Mouse (Mus musculus) cerebellum, postnatal 14 days (tissue): Measurements from ENCODE around the gene Flrt1.
A peak's percentile ranks its signal among the peaks of the same experiment; 100 is the strongest.
"Not testable (repeated sequence)": the region's sequence is repeated elsewhere in the genome, so short reads cannot be mapped to it uniquely, and the experiment has no call there.

Experiments used
- DNase-seq, 2 experiments: peaks; one replicate each; pipeline ENCODE4 v3.0.0; 2021; ENCODE audit warnings: mixed read lengths in 2 of 2

Flrt1 gene

DNA sequence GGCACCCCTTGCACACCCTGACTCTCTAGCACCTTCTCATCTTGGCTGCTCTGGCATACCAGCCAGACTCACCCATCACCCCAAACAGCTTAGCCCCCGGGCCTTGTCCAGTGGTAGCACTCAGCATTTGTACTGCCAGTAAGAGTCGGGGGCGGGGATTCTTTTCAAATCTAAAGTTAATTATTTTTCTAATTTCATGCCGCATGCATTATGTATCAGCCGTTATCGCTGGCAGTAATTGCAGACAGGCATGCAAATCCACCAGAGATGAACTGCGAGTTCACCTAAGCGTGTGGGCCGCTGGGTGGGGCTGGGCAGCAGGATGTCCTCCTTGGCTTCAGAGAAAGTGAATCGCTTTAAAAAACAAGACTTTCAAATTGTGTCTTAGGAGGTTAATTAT, 3.5 kb downstream of the Flrt1 start:
- no peak for DNase-seq

- no peak for DNase-seq
These were observed 5.8 kb downstream of the Flrt1 start for GRCm38 (mm10) chr19:7099620-7100155.

GRCm38 (mm10) chr19:7092756-7093155, 12.8 kb downstream of the Flrt1 start:
- peak in 1 of 2 experiments; percentile 47 for DNase-seq

GRCm38 (mm10) chr19:7091448-7092050, 14.0 kb downstream of the Flrt1 start:
- no peak for DNase-seq

- DNase-seq: peak; percentile 70 to 78
These were observed 15.0 kb downstream of the Flrt1 start for GRCm38 (mm10) chr19:7090369-7091064.

GRCm38 (mm10) chr19:7089842-7090251, 15.7 kb downstream of the Flrt1 start:
- DNase-seq: no peak

- no peak for DNase-seq
These were observed 16.5 kb downstream of the Flrt1 start for GRCm38 (mm10) chr19:7089050-7089449.

DNA sequence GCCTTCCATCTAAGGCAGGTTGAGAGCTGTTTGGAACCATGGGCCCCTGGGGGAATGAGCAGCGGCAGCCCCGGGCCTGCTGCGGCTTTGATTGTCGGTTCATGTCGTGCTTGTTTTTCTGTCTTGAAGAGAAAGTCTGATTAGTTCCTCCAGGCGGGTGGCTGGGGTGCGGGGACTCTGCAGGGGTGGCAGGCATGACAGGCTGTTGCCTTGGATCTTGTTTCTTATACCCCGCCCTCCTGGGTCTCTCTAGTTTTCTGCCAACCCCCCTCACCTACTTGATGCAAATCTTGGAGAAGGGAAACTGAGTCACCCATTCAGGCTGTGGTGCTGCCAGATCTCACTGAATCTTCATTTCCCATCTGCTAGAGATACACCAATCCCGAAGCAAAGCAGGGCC, 17.0 kb downstream of the Flrt1 start:
- DNase-seq: no peak

GRCm38 (mm10) chr19:7084734-7085133, 20.8 kb downstream of the Flrt1 start:
- no peak for DNase-seq

DNA sequence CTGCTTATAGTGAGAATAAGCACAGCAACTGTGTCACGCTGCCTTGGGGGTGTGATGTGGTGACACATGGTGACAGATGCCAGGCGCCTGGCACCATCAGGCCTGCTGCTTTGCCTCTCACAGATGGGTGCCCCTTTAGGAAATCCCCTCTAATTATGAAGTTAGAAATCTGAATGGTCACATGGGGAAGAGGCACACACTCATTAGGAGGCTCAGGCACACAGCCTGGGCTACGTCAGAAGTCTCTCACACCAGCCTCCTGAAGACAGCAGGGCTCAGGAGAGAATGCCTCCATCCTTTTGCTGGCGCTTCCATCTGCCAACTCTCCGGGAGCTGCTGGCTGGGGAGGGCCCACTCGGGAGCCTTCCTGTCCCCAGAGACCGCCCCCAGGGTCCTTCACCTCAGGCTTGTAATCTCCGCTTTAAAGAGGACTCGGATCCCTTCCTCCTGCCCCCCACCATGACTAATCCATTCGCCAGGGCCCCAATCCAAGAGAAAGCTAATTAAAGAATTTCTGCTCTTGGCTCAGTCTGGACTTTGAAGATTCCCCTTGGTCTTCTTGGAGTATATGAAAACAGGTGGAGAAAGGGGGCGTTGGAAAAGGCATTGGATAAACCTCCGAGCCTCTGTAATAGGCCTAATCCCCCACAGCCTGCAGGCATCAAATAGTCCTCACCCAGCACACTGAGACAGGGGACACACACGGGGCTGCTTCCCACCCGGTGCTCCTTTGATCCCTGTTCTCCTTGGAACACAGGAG, 22.3 kb downstream of the Flrt1 start:
- DNase-seq: no peak

- DNase-seq: no peak
These were observed 23.8 kb downstream of the Flrt1 start for GRCm38 (mm10) chr19:7081516-7082266.

DNA sequence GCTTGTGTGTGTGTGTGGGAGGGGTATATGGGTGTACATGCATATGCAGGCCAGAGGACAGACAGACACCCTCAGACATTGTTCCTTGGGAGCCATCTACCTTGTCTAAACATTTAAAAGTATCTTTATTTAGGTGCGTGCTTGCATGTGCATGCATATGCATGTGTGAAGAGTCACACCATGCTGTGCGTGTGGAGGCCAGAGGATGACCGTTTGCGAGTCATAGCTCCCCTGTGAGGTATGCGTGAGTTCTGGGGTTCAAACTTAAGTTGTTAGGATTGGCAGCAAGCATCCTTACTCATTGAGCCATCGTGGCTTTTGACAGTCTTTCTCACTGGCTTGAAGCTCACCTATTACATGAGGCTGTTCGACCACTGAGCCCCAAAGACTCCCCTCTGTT, 27.3 kb downstream of the Flrt1 start:
- no peak for DNase-seq

DNA sequence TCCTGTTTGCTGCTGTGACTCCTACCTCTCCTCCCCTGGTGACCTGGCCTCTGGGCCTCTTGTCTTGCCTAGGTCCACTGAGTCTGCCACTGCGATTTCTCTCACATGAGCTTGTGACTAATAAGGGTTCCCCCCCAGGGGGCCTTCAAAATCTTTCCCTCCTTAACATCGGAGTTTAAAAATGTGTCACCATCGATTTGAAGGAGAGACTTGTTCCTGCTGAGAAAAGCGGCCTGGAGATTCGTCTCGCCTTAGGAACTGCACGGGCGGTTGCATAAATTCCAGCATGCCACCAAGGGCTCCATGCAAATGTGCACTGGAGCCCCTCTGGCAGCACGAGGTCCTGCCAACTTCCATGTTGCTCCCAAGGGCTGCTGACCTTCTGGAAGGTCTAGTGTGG, 27.9 kb downstream of the Flrt1 start:
- no peak for DNase-seq

DNA sequence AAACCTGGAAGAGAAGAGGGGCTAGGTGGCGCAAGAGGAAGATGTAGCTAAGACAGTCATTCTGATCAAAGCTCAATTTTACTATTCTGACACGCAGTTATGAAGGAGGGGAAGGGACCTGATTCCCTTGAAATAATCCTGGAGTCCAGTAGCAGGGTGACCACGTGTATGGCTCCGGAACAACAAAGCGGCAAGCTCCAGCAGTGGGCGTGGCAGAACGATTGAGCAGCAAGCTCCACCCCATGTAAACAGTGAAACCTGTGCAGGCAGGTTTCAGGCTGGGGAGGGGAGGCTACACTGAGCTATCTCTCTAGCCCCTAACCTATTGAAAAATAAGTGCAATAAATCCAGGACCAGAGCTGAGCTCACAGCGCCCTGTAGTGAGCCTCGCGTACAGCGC, 30.2 kb downstream of the Flrt1 start:
- DNase-seq: not testable (repeated sequence)

DNA sequence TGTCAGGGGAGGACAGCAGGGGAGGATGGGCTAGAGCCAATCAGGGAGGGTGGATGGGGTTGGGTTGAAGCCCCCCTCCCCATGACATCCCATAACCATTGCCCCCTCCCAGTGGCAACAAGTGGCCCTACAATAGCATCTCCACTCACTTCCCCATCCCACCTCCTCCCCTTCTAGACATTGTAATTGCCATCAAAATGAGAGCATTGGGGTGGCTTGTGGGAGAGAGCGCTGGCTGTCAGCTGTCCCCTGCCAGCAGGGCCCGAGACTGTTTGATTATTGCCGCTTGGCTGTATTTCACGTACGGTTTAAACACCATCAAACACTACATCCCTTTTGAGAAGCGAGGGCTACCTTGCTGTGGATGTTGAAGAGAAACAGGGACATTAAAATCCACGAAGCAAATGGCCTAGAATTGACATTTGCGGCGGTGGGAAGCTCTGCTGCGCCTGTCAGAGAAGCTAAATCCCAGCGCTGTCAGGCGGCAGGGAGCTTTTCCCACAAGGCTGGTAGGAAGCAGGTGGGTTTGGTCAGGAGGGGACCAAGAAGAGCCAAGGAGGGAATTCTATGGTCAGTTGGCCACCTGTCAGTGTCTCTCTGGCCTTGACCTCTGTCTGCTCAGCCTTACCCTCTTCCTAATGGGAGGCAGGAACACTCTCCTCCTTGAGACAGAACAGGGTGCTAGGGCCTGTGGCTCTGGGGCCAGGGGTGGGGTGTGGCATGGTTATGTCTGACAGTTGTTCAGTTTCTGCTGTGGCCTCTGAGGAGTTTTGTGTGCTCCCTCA, 31.3 kb downstream of the Flrt1 start:
- no peak for DNase-seq

DNA sequence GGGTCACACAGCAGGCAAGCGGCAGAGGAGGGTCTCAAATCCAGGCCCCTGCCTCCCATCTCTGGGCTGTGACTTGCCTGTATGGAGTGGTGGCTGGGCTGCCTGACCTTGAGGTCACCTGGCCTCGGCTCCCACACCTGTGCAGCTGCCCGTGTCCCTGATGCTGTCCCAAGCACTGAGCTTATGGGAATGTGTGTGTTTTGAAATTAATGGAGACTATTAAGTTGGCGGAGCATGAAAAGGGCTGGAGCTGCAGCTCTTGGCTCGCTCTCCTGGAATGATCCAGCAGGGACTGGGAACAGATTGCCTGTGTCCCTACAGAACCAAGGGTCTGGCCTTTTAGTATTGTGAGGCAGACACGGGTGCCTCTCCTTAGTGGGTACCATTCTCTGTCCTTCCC, 33.3 kb downstream of the Flrt1 start:
- peak in 1 of 2 experiments; percentile 20 for DNase-seq

DNA sequence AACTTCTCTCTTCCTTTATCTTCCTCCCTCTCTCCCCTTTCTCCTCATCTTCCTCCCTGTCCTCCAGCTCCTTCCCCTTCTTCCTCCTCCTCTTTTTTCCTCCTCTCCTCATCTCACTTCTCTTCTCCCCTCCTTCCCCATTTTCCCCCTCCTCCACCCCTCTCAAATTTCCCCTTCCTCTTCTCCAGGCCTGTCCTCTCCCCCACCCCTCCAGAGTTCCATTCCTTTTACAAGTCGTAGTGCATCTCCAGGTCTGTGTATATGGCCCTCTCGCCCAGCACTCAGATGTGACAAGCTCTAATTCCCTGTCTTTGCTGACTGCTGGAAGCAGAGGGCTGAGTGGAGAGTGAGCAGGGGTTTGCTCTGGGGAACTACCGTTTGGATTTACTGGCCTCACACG, 34.8 kb downstream of the Flrt1 start:
- no peak for DNase-seq

DNA sequence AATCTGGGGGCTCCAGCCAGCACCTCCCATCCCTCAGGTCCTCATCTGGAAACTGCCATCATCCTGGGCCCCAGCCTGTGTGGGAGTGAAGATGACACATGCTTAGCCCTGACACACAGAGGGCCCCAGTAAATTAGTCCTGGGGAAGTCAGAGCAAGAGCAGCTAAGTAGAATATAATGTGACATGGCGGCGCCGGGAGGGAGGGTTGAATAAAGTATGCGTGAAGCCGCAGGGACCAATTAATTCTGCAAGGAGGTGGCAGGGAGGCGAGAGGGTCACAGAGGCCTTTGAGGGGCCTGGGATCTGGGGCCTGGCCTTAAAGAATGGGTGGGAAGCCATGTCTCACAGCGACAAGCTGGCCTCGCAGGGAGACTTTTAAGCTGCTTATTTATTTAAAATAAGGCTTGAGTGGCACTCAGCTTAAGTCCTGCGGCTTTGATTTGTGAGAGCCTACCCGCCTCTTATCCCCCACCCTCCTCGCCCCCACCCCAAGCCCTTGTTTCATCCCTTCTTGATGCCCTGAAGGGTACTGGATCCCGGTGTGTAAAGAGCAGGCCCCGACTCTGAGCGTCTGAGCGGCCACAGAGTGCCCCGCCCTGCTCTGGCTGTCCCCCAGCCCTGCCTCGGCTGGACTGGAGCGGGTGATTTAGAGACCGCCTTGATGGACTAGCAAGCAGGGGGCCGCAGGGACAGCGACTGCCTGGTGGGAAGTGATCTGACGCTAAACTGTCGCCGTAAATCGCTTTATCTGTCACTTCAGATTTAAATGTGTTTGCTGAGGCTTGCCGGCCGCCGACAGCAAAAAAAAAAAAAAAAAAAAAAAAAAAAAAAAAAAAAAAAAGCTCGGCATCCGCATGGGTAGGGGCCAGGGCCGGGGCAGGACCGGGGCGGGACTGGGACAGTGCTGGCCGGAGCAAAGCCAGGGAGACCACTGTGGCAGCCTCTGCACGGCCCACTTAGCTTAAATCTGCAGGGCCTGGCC, 35.5 kb downstream of the Flrt1 start:
- DNase-seq: peak in 1 of 2 experiments; percentile 25

DNA sequence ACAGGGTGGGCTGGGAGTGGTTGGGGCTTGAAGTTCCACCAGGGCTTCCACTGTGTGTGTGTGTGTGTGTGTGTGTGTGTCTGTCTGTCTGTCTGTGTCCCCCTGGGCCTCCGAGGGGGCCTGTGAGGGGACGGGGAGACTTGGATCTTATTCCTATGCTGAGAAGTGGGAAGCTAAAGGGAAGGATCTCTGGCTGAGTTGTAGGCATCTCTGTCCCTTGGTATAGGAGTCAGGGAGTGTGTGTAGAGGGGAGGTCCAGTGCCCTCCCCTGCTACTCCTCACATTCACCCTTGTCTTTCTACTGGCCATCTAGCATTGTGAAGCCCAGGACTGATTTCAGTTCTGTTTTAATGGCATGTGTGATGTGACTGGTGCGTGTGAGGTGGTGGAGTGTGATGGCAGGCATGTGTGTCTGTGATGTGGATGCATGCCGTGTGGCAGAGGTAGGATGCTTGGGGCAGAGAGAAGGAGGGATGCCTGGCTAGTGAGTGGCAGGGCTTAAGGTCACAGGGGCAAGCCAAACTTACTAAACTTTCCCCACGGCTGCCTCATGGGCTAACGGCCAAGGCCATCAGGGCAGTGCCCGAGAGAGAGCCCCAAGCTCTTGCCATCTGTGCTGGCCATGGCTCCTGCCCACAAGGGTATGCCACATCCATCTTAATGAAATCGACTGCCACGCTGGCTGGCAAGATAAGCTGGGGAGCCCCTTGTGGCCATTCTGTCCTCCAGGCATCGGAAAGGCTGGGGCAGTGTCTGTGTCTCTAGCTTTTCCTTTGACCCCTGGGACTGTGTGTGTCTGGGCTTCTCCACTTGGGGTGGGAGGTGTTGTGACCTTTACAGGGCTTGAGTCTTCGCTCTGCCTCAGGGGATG, 36.6 kb downstream of the Flrt1 start:
- peak in 1 of 2 experiments; percentile 53 for DNase-seq

DNA sequence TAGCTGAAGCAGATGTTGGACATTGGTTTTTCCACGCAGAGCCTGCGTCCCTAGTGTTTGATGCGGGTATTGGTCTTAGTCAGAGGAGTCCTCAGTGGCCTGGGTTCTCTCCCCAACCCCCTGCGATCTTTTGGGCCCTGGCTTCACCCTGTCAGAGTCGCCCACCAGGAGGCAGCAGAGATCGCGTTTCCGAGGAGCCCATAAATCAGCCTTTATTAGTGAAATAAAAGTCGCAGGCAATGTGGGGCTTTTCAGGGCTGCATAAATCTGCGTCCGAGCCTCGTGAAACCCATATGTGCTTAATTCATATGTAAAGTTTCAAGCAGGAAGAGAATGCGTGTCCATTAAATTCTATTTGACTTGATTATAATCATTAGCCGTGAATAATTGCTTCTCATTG, 37.4 kb downstream of the Flrt1 start:
- peak; percentile 94 to 96 for DNase-seq
